Mouse (Mus musculus): Measurements from ENCODE around the gene Repin1. TPM values are rescaled to one million over a fixed set of nuclear protein-coding genes. Genes with fewer than 3 reads are reported as not detected.
"Not testable (repeated sequence)": the region's sequence is repeated elsewhere in the genome, so short reads cannot be mapped to it uniquely, and the experiment has no call there.

The Repin1 gene
- total RNA-seq, 2 experiments from 2014 or later = 27.1 to 28.6 TPM

GRCm38 (mm10) chr6:48622186-48622843 lies 28.6 kb downstream of the Repin1 start:
- DNase-seq; intact Hi-C loops (cut with DNase I): not testable (repeated sequence)

- intact Hi-C loops (cut with DNase I) = no loop called here
- DNase-seq = no peak
These were observed 29.8 kb downstream of the Repin1 start for GRCm38 (mm10) chr6:48623460-48623859.

GRCm38 (mm10) chr6:48626464-48626863 lies 32.8 kb downstream of the Repin1 start, which contains the start of gene AI854703:
AI854703 (plus strand) TSS chr6:48626764.
- DNase-seq = no peak
- intact Hi-C loops (cut with DNase I) = no loop called here

GRCm38 (mm10) chr6:48626984-48627383 lies 33.3 kb downstream of the Repin1 start:
- intact Hi-C loops (cut with DNase I) = no loop called here

GRCm38 (mm10) chr6:48627511-48627924 lies 33.8 kb downstream of the Repin1 start:
- DNase-seq = no peak
- intact Hi-C loops (cut with DNase I) = no loop called here

More at GRCm38 (mm10) chr6:48626984-48627383, 33.3 kb downstream of the Repin1 start:
- peak; percentile 44 for DNase-seq

GRCm38 (mm10) chr6:48628377-48628776 lies 34.7 kb downstream of the Repin1 start:
- intact Hi-C loops (cut with DNase I) = no loop called here
- no peak for DNase-seq

GRCm38 (mm10) chr6:48628808-48629660 lies 35.4 kb downstream of the Repin1 start:
- intact Hi-C loops (cut with DNase I) = no loop called here

GRCm38 (mm10) chr6:48629661-48630034 lies 36.0 kb downstream of the Repin1 start:
- intact Hi-C loops (cut with DNase I) = no loop called here
- DNase-seq = no peak

More at GRCm38 (mm10) chr6:48628808-48629660, 35.4 kb downstream of the Repin1 start:
- peak; percentile 22 for DNase-seq

GRCm38 (mm10) chr6:48630831-48631230 lies 37.1 kb downstream of the Repin1 start:
- DNase-seq = no peak
- intact Hi-C loops (cut with DNase I) = no loop called here

- intact Hi-C loops (cut with DNase I) = no loop called here
These were observed 41.4 kb downstream of the Repin1 start for GRCm38 (mm10) chr6:48635105-48635504.

GRCm38 (mm10) chr6:48636515-48636914 lies 42.8 kb downstream of the Repin1 start:
- DNase-seq = no peak
- intact Hi-C loops (cut with DNase I) = no loop called here

More at GRCm38 (mm10) chr6:48635105-48635504, 41.4 kb downstream of the Repin1 start:
- DNase-seq = no peak

- no peak for DNase-seq
- intact Hi-C loops (cut with DNase I) = no loop called here
These were observed 44.3 kb downstream of the Repin1 start for GRCm38 (mm10) chr6:48637811-48638500.

GRCm38 (mm10) chr6:48638553-48638952 lies 44.9 kb downstream of the Repin1 start:
- intact Hi-C loops (cut with DNase I) = no loop called here
- DNase-seq = no peak

- no peak for DNase-seq
- intact Hi-C loops (cut with DNase I) = loop anchor here (5.0 to 10.0 kb wide), 3 partner anchors 59 to 464 kb away; no protein-coding TSS in a partner anchor
These were observed 47.7 kb downstream of the Repin1 start for GRCm38 (mm10) chr6:48641391-48641790.

- DNase-seq = peak; percentile 34
- intact Hi-C loops (cut with DNase I) = loop anchor here (5.0 to 10.0 kb wide), 3 partner anchors 61 to 466 kb away; no protein-coding TSS in a partner anchor
These were observed 49.1 kb downstream of the Repin1 start for GRCm38 (mm10) chr6:48642764-48643292.

- intact Hi-C loops (cut with DNase I) = loop anchor here (5.0 to 10.0 kb wide), 2 partner anchors 127 to 309 kb away; partner anchors contain the start of gene Gimap3
- DNase-seq = peak; percentile 69
These were observed 52.1 kb downstream of the Repin1 start for GRCm38 (mm10) chr6:48645660-48646308.

GRCm38 (mm10) chr6:48646309-48646690 lies 52.6 kb downstream of the Repin1 start:
- intact Hi-C loops (cut with DNase I) = loop anchor here (5.0 to 10.0 kb wide), 2 partner anchors 126 to 309 kb away; partner anchors contain the start of gene Gimap3
- no peak for DNase-seq

- intact Hi-C loops (cut with DNase I) = loop anchor here (5.0 to 10.0 kb wide), 2 partner anchors 125 to 308 kb away; partner anchors contain the start of gene Gimap3
- DNase-seq = peak; percentile 44
These were observed 53.3 kb downstream of the Repin1 start, which contains the start of gene Gimap8 for GRCm38 (mm10) chr6:48646995-48647394. Gimap8 (plus strand) TSS chr6:48647234.

- DNase-seq = no peak
- intact Hi-C loops (cut with DNase I) = loop anchor here (5.0 to 10.0 kb wide), 2 partner anchors 125 to 307 kb away; partner anchors contain the start of gene Gimap3
These were observed 53.9 kb downstream of the Repin1 start for GRCm38 (mm10) chr6:48647611-48648010.
